Mouse (Mus musculus) embryo, embryonic 9.5 days (tissue): ENCODE measurements around the gene Fbf1.

Source experiments
- DNase-seq: peaks from one replicate; pipeline ENCODE4 v3.0.0-alpha.2; 2017; ENCODE audit errors: extremely low spot score

Gene Fbf1

DNA sequence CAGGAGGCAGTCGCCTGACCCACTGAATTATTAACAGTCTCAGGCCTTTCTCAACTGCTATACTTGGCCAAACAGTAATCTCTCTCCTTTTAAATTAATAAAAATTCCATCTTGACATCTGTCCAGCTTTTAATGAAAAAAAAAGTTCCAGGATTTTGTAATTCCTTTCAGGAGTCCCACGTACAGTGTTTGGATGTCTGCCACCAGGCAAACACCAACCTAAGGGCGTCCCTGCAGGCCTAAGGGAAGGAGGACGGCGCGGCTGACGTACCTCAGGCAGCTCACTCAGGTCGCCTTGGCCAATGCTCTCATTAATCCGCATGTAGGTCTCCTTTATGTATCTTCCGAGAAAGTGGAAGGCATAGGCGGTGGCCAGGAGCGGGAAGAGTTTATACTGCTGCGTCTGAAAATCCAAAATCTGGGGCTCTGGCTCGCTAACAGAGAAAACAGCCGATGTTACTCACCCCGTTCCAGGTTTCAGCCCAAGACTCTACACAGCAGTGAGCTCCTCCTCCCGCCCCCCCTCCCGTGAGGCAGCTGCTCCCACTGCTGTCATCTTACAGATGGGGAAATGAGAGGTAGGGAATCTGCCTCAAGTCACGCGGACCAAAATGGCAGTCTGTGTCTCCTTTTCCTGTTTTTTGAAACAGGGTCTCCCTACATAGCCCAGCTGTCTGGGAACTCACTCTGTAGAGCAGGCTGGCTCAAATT is 10.6 kb upstream of the Fbf1 start:
- DNase-seq = no peak

DNA sequence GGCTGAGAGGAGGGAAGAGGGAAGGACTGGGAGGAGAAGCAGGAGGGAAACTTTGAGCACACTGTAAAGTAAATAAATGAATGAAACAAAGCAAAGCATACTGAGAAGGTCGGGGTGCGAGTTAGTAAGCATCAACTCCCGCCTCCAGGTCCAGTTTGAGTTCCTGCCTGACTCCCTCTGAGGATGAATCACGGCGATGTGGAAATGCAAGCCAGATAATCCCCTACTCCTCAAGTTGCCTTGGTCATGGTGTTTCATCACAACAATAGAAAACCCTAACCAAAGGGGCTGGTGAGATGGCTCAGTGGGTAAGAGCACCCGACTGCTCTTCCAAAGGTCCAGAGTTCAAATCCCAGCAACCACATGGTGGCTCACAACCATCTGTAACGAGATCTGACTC is 8.0 kb upstream of the Fbf1 start:
- no peak for DNase-seq

DNA sequence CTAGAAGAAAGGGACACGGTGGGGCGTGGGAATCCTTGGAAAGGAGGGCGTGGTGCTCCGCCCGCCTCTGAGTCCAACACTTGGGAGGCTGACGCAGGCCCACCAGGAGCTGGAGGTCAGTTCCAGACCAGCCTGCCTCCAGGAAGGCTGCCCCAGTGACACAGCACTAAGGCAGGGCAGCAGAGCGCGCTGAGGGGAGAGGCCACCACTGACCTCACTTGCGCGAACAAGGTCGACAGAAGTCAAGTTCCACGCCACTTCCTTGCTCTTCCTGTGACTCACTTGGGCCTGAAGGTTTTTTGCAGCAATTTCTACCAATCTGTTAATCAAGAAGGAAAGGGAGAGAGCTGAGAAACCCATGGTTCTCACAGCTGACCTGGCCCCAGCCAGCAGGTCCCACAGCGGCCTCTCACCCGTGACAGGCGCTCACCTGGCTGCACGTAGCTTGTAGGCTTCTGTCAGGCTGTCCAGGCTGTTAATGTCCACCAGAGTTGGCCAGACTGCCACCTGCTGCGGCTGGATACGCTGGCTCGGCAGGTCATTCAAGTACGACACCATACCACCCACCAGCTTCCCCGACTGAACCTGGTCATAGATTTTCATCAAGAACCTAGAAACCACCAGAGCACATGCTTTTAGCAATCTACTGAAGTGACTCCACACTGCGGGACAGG is 6.9 kb upstream of the Fbf1 start:
- no peak for DNase-seq

DNA sequence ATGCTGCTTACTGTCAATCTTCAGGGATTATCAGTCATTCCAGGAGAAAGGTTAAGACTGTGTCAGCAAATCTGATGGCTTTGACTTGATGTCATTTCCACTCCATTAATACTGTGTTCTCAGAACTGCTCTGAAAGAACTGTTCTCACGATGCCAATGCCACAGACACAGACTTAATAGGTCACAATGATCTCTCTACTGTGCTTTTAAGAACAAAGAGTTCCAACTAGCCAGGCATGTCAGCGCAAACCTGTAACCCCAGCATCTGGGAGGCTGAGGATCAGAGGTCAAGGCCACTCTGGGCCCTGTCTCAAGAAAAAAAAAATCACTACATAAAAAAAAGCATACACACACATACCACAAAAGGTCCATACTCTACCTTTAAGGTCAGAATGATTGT is 4.0 kb upstream of the Fbf1 start:
- no peak for DNase-seq

DNA sequence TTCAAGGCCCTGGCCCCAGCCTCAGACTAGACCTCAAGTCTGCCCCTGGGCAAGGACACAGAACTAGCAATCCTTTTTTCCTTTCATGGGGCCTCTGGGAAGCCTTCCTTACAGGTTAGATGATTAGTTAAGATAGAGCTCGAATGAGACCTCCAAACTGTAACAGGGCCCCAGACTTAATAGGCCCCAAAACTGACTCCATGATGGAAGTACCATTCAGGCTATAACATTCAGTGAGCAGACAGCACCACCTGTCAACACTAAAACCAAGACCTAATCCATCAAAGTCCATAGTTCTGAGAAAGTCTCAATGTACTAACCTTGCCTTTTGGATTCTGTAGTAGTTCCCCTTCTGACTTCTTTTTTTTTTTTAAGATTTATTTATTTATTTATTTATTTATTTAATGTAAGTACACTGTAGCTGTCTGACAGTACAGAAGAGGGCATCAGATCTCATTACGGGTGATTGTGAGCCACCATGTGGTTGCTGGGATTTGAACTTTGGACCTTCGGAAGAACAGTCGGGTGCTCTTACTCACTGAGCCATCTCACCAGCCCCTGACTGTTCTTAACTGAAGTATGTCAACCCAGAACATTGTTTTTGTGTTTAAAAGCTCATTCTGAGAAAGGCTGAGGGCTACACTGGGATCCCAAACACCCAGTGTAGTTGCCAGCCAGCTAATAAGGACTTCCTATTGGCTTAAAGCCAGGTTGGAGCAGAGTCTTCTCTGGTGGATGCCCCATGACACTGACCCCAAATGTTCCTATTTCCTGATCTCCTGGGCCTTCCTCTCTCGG is 2.2 kb upstream of the Fbf1 start:
- no peak for DNase-seq

DNA sequence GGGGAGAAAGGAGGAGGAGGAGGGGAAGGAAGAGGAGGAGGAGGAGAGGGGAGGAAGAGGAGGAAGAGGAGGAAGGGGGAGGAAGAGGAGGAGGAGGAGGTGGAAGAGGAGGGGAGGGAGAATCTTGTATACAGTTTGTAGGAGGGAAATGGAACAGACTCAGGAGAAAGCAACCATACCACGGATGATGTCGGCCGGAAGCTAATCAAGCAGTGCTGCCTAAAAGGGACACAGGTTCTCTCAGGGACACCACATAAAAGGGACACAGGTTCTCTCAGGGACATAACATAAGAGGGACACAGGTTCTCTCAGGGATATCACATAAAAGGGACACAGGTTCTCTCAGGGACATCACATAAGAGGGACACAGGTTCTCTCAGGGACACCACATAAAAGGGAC is 1.2 kb upstream of the Fbf1 start:
- DNase-seq = no peak

DNA sequence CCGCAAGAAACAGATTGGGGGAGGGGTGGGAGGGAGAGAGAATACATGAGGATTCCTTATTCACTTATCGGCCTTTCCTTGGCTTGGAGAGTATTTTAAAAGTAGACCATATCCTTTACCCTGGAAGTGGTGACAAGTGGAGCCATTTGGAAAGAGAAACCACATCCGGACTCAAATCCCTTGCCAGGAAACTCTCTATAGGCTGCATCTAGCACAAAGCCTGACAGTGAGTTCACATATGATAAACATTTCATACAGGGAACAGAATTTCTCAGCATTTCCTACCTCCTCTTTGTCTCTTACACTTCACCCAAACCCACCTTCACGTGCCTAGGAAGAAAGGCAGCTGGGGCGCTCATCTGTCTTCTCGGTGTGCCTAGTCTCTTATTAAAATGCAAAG is 734 bp downstream of the Fbf1 start:
- peak; percentile 24 for DNase-seq

DNA sequence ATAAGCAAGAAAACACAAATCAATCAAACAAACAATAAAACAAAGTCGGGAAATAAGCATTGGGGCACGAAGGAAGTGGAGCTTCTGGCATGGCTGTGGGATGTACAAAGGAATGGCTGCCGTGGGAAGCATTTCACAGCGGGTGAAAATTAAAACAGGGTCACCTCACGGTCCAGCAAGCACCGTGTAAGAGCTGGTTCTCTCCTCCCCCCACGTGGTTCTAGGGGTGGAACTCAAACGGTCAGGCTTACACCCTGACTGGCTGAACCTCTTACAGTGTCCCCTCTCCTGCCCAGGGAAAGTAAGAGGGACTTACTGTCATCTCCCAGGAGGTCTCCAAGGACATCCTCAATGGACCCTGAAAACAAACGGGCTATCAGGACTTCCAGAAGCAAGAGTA is 5.0 kb downstream of the Fbf1 start:
- DNase-seq = peak; percentile 24

DNA sequence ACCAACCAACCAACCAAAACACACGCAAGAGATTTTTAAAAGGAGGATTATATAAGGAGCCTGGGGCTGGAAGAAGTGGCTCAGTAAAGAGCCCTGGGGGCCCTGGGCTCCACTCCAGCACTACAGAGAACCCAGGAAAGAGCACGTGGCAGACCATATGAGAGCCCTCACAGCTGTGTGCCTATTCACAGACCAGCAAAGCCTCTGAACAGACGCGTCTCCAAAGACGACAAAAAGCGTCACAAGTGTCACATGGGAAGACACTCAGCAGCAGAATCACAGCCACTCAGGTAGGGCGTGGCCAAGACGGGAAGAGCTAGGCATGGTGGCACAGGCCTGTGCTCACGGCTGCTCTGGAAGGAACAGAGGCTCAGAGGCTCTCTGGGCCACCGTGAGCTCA is 5.8 kb downstream of the Fbf1 start:
- DNase-seq = no peak

DNA sequence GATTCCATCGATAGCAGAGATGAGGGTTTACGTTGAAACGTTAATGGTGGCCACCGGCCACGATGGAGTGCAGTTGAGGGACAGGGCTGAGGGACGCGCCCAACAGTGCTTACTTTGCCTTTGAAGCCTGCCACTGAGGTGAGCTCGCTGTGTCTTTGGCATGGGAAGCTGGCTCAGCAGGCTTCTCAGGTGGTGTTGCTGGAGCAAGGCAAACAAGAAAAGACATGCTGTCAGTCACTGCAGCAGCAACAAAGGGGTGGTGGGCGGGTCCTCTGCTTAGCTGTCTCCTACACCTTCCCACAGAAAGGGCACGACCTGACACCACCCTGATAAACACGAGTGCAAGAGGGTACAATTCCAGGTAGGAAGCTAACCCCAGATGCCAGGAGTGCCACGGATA is 6.7 kb downstream of the Fbf1 start:
- no peak for DNase-seq

DNA sequence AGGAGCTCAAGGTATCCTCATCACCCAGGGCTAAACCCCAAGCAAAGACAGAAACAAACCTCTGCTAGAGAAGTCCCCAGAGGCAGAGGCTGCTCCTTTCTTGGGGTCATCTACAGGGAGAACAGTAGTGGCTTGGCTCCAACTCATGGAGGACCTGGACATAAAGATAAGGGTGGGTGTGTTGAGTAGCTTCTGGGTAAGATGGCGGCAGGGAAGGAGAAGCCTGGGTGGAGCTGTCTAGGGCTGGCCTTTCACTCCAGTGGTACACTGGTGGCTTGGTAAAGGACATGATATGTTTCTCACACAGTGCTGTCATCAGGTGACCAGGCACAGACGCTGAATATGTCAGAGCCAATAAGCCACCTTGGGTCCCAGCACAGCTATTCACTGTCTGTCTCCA is 17.0 kb downstream of the Fbf1 start:
- no peak for DNase-seq

DNA sequence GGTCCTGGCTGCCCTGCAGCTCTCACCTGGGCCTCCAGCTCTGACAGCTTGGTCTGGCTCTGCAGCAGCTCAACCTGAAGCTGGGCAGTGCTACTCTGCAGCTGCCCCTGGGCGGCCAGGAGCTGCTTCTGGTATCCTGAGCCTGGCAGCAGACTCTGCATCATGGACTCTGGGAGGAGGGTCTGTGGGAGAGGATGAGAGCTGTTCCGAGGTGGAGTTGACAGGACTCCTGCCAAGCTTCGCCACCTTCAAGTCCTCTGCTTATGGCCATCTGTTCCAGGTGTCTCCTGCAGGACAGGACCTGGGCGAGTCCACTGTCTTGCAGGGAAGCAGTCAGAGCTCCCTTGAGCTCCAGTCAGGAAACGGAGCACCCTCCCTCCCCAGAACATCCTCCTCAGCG is 18.6 kb downstream of the Fbf1 start:
- no peak for DNase-seq

DNA sequence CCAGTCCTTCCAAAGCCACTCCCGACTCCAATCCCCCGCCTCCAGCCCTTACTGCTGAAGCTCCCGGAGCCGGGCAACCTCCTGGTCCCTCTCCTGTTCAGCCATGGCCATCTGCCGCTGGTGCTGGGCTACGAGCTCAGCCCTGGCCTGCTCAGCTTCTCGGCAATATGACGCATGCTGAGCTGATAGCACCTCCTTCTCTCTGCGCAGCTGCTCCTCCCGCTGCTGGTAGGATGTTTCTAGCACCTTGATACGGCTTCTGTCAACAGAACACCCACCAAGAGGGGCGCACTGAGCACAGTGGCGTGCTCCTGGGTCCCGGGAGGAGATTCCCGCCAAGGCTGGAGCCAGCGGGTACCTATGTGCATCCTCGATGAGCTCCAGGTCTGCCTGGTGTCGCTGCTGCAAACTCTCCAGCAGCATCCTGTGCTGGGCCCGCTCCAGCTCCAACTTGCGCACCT is 19.2 kb downstream of the Fbf1 start:
- DNase-seq = no peak

DNA sequence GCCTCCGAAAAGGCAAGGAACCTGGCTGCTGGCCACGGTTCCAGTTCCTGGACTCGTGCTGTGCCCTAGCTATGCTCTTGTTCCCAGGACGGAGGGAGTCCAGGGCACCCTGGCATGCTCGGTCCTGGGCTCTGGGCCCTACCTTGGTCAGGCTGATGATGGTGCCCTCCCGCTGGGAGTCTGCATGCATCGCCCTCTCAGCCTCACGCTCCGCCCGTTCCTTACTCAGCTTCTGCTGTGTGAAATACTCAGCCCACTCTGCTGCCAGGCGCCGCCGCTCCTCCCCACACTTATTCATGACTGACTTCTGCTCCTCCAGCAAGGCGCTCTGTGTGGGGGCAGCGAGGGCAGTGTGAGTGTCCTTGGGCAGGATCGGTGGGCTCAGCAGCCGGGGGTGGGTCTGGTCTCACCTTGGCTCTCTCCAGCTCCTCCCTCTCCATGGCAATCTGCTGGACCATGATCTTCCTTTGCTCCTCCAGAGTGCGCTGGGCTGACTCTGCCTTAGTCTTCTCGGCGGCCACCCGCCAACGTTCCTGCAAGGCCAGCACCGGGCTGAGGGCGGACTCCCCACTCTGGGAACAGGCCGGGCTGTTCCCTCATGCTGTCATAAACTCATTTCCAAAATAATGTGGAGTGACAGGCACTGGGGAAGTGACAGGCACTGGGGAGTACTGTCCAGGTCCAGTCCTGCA is 21.5 kb downstream of the Fbf1 start:
- no peak for DNase-seq

DNA sequence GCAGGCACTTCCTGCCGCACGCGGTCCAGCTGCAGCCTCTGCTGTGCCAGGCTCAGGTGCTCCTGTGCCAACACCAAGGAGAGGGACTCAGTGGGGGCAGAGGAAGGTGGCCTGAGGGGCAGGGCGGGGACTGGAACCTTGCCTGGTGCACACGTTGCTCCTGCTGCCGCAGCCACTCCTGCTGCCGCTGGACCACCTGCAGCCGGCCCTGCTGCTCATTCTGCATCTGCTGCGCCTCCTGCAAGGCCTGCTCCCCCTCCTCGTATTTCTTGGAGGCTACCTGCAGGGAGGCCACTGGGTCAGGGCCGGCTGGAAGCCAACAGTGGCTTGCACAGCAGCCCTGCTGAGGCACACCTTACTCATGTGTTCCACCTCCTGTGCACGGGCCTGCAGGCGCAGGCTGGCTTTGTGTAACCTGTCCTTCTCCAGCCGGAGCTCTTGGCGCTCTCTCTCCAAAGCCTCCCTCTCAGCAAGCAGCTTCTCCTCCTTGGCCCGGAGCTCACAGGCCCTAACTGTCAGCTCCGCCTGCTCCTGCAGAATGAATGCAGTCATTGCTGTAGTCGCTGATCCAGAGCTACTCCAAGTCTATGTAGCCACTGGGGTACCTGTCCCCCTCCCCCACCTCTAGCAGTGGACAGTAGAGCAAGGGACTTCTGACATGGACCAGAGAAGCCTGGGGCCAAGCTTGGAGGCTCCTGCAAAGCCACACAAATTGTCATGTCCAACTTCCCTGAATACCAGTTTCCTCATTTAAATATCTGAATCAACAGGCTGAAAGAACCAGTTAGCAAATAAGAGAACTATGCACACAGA is 22.3 kb downstream of the Fbf1 start:
- DNase-seq = no peak

DNA sequence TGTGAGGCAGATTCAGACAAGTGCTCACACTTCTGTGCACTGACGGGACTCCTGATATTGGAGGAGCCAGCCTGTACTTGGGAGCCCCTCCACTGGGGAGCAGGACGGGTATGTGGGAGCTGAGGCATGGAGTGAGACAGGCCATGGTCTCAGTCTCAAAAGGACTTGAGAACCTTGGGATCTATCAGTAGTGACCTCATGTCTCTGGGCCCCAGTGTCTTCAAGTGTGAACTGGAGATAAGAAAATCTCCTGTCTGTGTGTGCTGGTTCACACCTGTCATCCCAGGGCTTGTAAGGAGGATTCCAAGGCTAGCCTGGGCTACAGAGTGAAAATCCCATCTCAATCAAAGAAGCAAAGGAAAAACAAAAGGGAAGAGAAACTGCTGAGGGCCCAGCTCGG is 24.5 kb downstream of the Fbf1 start:
- DNase-seq = no peak

DNA sequence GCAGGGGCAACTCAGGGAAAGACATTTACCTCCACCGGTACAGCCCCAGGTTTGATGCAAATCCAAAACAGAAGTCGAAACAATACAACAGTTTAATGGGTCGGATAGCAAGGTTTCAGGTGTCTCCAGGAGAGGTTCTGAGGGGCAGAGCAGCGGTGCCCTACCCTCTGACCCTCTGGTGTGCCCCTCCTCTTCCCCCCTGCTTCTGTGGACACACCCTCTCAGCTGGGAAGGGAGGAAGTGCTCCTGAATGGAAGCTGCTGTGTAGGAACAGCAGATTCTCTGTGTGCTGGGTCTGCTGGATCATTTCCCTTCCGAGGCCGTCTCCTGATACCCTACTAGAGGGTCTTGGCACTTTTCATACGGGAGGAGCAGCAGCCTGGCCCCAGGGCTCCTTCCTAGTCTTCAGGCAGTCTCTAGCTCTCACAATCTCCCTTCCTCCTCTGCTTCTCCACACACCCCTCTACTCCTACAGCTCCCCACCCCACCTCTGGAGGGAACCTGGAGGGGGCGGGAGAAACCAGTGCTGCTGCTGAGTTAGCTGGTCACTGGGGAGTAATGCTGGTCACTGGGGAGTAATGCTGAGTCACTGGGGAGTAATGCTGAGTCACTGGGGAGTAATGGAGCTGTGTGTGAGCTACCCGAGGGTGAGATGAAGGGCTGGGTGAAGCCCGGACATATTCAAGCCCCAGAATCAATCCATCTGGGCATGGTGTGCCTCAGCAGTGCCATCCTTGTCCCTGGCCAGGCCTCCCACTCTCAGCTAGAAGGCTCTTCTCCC is 25.6 kb downstream of the Fbf1 start:
- DNase-seq = no peak

DNA sequence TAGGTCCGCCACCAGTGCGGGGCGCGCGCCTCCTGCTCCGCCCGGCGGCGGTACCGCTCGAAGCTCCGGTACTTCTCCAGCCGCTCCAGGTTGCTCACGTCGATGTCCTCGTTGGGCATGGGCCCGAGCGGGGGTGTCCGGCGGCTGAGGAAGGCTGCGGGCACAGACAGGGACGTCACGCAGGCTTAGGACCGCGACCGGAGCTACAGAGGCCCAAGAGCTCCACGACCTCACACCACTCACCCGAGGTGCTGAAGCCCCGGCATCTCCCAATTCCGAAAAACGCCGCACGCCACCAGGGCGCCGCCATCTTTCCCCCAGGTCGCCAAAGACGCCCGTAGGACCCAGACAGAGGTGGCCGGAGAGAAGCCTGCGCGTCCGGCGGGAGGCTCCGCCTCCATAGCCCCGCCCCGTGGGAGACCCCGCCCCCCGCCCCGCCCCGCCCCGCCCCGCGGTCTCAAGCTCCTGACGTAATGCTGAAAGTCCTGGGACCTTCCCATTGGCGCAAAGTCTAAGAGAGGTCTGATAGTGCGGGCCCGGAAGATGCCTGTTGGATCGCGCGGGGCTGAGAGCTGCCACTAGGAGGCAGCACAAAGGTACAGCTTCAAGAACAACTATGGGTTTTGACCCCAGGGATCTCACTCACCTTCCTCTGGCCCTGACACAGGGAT is 29.4 kb downstream of the Fbf1 start, which contains the start of gene Mrpl38:
Gene Mrpl38 (minus strand): TSS at position 401 of the 671 bp plus-strand sequence.
- peak; percentile 98 for DNase-seq

DNA sequence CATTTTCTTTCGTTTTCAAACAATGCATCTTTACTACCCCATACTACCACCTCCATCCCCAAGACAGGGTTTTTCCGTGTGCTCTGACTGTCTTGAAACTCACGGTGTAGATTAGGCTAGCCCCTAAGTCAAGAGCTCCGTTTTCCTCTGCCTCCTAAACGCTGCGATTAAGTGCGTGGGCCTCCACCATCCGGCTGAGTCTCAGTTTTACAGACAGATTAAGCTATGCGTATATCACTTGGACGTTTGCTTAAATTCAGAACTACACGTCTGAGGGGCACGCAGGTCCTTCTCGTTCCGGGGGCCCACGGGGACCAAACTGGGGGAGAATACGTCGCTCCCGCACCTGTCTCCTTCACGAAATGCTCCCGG is 29.9 kb downstream of the Fbf1 start:
- no peak for DNase-seq

DNA sequence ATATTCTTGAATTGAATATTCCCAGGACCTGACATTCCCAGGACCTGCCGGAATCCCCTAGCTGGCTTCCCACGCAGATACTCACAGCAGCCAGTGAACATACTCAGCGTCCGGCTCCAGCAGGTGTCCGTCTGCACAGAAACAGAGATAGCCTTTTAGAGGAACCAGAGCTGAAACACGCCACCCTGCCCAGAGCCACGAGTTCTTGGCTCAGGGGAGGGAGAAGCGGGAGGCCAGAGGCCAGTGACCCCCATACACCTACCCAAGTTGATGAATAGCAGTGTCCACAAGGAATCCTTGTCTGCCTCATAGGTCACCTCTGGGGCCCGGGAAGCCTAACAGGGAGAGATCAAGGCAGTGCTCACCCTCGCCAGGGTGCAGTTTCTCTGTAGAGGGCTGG is 33.8 kb downstream of the Fbf1 start:
- no peak for DNase-seq
